Mouse (Mus musculus) midbrain, embryonic 14.5 days (tissue): Measurements from ENCODE around the gene Srgap2. TPM values are rescaled to one million over a fixed set of nuclear protein-coding genes. Genes with fewer than 3 reads are reported as not detected.

Experiments
- ATAC-seq: fragments of 200-750 bp; cut with Nextera tagmentation; 2 replicates; pipeline ENCODE4 v1.8.0; 2017; ENCODE audit warnings: moderate number of reproducible peaks, moderate library complexity; ENCODE audit not compliant: low FRiP score, low TSS enrichment
- DNase-seq: peaks from one replicate; pipeline ENCODE4 v3.0.0-alpha.2; 2015
- H3K27ac ChIP-seq: fragments of 300-500 bp; sonication (generic); replicated peaks from 2 replicates; pipeline ENCODE4 v1.5.1; 2014; ENCODE audit warnings: mild to moderate bottlenecking, low read depth, low read length, moderate library complexity
- H3K27me3 ChIP-seq: fragments of 300-500 bp; sonication (generic); 2 replicates; pipeline ENCODE4 v1.6.1; 2014; ENCODE audit warnings: low read length, control low read depth, mixed read lengths; ENCODE audit not compliant: control insufficient read depth, insufficient read depth
- H3K36me3 ChIP-seq: fragments of 300-500 bp; sonication (generic); 2 replicates; pipeline ENCODE4 v1.6.1; 2014; ENCODE audit warnings: low read length, control low read depth; ENCODE audit not compliant: control insufficient read depth, insufficient read depth
- H3K4me1 ChIP-seq: fragments of 300-500 bp; sonication (generic); 2 replicates; pipeline ENCODE4 v1.6.1; 2014; ENCODE audit warnings: mild to moderate bottlenecking, antibody characterized with exemption, low read length, control low read depth; ENCODE audit not compliant: control insufficient read depth, insufficient read depth
- H3K4me2 ChIP-seq: fragments of 300-500 bp; sonication (generic); 2 replicates; pipeline ENCODE4 v1.6.1; 2014; ENCODE audit warnings: mild to moderate bottlenecking, low read length, moderate library complexity
- H3K4me3 ChIP-seq: fragments of 300-500 bp; sonication (generic); replicated peaks from 2 replicates; pipeline ENCODE4 v1.5.1; 2014; ENCODE audit warnings: low read depth, low read length
- H3K9ac ChIP-seq: fragments of 300-500 bp; sonication (generic); replicated peaks from 2 replicates; pipeline ENCODE4 v1.6.1; 2014; ENCODE audit warnings: mild to moderate bottlenecking, low read length, moderate library complexity
- H3K9me3 ChIP-seq: fragments of 300-500 bp; sonication (generic); 2 replicates; pipeline ENCODE4 v1.6.1; 2016; ENCODE audit warnings: low read length, control low read depth, mixed read lengths; ENCODE audit not compliant: control insufficient read depth
- WGBS: fragments of 180-500 bp; shearing (Covaris S2); extraction: QIAGEN DNeasy Blood & Tissue Kit; methylation state at CpG from one replicate; pipeline ENCODE4 v1.1.7; 2014; 5-methylcytosine and 5-hydroxymethylcytosine counted together
- polyA plus RNA-seq: library from polyadenylated mRNA; unstranded; fragments of >200 nt; fragmentation: Nextera tagmentation; extraction: Ambion mirVana; gene quantifications from 2 replicates; pipeline ENCODE4 v1.2.1, GENCODE M21; 2014

The Srgap2 gene
- polyA plus RNA-seq, 1 experiment from 2014 or later: 30.8 TPM

GRCm38 (mm10) chr1:131359609-131360008, 167.5 kb downstream of the Srgap2 start:
- Histone ChIP-seq H3K27ac (no peak overlapping the region), H3K9ac (no peak overlapping the region), H3K4me1 (no peaks in the 10 kb centered on the region), H3K36me3 (peaks cover 14% of the 10 kb centered on the region), H3K27me3 (no peaks in the 10 kb centered on the region), H3K4me2 (no peak overlapping the region), H3K9me3 (no peaks in the 10 kb centered on the region), H3K4me3 (no peak overlapping the region)
- 89% methylated on average over 1 of the region's 1 CpGs for WGBS
- DNase-seq (no peak), ATAC-seq (no peak)

DNA sequence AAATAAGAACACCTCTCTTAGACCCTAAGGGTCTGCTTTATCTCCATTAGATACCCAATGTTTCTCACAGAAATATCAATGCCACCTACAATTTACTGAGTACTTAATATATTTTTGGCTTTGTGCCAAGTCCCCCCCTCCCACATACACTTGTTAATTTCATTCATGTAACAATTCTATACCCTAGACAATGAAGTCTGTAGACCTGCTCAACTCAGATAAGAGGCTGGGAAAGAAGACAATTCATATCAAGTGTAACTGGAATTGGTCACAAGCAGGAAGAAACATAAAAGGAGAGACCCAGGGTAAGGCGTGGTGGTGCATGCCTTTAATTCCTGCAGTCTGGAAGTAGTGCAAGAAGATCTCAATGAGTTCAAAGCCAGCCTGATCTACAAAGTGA, 169.9 kb downstream of the Srgap2 start:
- Histone ChIP-seq H3K27ac (no peak overlapping the region), H3K9ac (no peak overlapping the region), H3K4me2 (no peak overlapping the region), H3K4me3 (no peak overlapping the region), H3K4me1 (no peaks in the 10 kb centered on the region), H3K27me3 (no peaks in the 10 kb centered on the region), H3K36me3 (peaks cover 11% of the 10 kb centered on the region), H3K9me3 (no peaks in the 10 kb centered on the region)
- DNase-seq (peak; percentile 22), ATAC-seq (no peak)
- WGBS: 94% methylated on average over 1 of the region's 1 CpGs

DNA sequence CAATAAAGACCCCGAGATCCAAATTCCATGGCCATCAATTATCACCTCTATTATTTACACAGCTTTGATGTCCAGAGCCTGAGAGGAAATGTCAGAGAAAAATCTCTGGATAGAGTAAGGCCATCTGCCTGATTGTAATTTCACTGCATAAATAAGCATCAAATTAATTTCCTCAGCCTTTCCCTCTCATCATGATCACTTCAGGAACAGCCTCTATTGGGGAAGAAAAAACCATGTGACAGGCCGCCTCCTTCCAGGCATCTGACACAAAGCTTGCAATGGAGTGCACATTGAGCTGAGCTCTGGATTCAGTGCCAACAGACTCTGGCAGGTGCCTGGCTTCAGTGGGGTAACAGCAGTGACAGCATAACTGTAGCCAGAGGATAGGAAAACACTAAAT, 175.7 kb downstream of the Srgap2 start:
- ATAC-seq: peak; percentile 80
- DNase-seq: peak; percentile 73
- Histone ChIP-seq H3K9ac (no peak overlapping the region), H3K9me3 (no peaks in the 10 kb centered on the region), H3K4me3 (no peak overlapping the region), H3K4me2 (no peak overlapping the region), H3K27me3 (no peaks in the 10 kb centered on the region), H3K4me1 (no peaks in the 10 kb centered on the region), H3K36me3 (peaks cover 30% of the 10 kb centered on the region), H3K27ac (peak overlapping the region; percentile 69)
- WGBS: 35% methylated on average over 2 of the region's 2 CpGs

DNA sequence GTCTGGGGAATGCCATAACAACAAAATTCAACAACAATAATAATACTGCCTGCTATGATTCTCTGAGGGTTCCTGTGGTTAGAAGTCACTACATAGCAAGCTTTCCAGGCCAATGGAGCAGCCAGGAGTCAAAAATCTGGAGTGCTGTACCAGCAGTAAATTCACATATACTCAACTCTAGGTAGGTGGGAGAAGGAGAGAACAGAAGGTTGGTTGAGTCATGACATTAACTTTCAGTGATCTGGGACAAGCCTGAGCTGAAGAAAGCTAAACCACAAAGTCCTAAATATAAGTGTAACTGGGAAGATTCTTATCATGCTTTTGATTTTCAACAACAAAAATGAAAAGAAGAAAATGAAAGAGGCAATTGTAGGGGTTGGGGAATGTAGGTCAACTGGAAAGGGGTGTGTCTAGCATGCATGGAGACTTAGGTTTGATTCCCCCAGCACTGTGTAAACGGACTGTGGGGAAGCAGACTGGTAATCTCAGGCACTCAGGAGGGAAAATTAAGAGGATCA, 177.1 kb downstream of the Srgap2 start:
- no peaks in the 10 kb centered on the region for H3K4me1 ChIP-seq
- H3K36me3 ChIP-seq: peaks cover 35% of the 10 kb centered on the region
- no peak for DNase-seq
- H3K27ac ChIP-seq: no peak overlapping the region
- no peak overlapping the region for H3K4me2 ChIP-seq
- 77% methylated on average over 1 of the region's 1 CpGs for WGBS
- no peak overlapping the region for H3K4me3 ChIP-seq
- no peak overlapping the region for H3K9ac ChIP-seq
- no peaks in the 10 kb centered on the region for H3K9me3 ChIP-seq
- no peaks in the 10 kb centered on the region for H3K27me3 ChIP-seq
- no peak for ATAC-seq

GRCm38 (mm10) chr1:131347708-131348107, 179.4 kb downstream of the Srgap2 start:
- H3K4me2 ChIP-seq: no peak overlapping the region
- no peak overlapping the region for H3K27ac ChIP-seq
- DNase-seq (no peak), ATAC-seq (no peak)
- H3K9me3 ChIP-seq: no peaks in the 10 kb centered on the region
- 96% methylated on average over 2 of the region's 2 CpGs for whole genome bisulfite sequencing
- no peaks in the 10 kb centered on the region for H3K27me3 ChIP-seq
- no peaks in the 10 kb centered on the region for H3K4me1 ChIP-seq
- no peak overlapping the region for H3K4me3 ChIP-seq
- peaks cover 39% of the 10 kb centered on the region for H3K36me3 ChIP-seq
- no peak overlapping the region for H3K9ac ChIP-seq

- WGBS: 63% methylated on average over 1 of the region's 1 CpGs
- H3K9ac ChIP-seq: no peak overlapping the region
- no peaks in the 10 kb centered on the region for H3K4me1 ChIP-seq
- H3K9me3 ChIP-seq: no peaks in the 10 kb centered on the region
- H3K36me3 ChIP-seq: peaks cover 39% of the 10 kb centered on the region
- H3K27ac ChIP-seq: no peak overlapping the region
- H3K4me2 ChIP-seq: no peak overlapping the region
- no peaks in the 10 kb centered on the region for H3K27me3 ChIP-seq
- ATAC-seq (no peak), DNase-seq (no peak)
- H3K4me3 ChIP-seq: no peak overlapping the region
Observed at GRCm38 (mm10) chr1:131346916-131347555, 180.1 kb downstream of the Srgap2 start.

- Histone ChIP-seq H3K9ac (no peak overlapping the region), H3K27me3 (no peaks in the 10 kb centered on the region), H3K4me2 (no peak overlapping the region), H3K4me3 (no peak overlapping the region), H3K36me3 (peaks cover 39% of the 10 kb centered on the region), H3K4me1 (no peaks in the 10 kb centered on the region), H3K9me3 (no peaks in the 10 kb centered on the region), H3K27ac (no peak overlapping the region)
- ATAC-seq (no peak), DNase-seq (no peak)
- 92% methylated on average over 5 of the region's 5 CpGs for WGBS
Observed at GRCm38 (mm10) chr1:131345422-131346419, 181.4 kb downstream of the Srgap2 start.

- ATAC-seq (no peak), DNase-seq (no peak)
- no peak overlapping the region for H3K9ac ChIP-seq
- 90% methylated on average over 2 of the region's 2 CpGs for WGBS
- H3K4me2 ChIP-seq: no peak overlapping the region
- H3K4me1 ChIP-seq: no peaks in the 10 kb centered on the region
- H3K4me3 ChIP-seq: no peak overlapping the region
- no peaks in the 10 kb centered on the region for H3K27me3 ChIP-seq
- peaks cover 36% of the 10 kb centered on the region for H3K36me3 ChIP-seq
- no peak overlapping the region for H3K27ac ChIP-seq
- no peaks in the 10 kb centered on the region for H3K9me3 ChIP-seq
Observed at GRCm38 (mm10) chr1:131344691-131345090, 182.5 kb downstream of the Srgap2 start.
